Mouse (Mus musculus): ENCODE results near the gene Dnajc5. TPM values are rescaled to one million over a fixed set of nuclear protein-coding genes. Genes with fewer than 3 reads are reported as not detected.
"Not testable (repeated sequence)": the region's sequence is repeated elsewhere in the genome, so short reads cannot be mapped to it uniquely, and the experiment has no call there.

Gene Dnajc5
- 10 to 100 TPM; 57.8 to 71.4 (median 65.0) TPM for total RNA-seq (2022)

DNA sequence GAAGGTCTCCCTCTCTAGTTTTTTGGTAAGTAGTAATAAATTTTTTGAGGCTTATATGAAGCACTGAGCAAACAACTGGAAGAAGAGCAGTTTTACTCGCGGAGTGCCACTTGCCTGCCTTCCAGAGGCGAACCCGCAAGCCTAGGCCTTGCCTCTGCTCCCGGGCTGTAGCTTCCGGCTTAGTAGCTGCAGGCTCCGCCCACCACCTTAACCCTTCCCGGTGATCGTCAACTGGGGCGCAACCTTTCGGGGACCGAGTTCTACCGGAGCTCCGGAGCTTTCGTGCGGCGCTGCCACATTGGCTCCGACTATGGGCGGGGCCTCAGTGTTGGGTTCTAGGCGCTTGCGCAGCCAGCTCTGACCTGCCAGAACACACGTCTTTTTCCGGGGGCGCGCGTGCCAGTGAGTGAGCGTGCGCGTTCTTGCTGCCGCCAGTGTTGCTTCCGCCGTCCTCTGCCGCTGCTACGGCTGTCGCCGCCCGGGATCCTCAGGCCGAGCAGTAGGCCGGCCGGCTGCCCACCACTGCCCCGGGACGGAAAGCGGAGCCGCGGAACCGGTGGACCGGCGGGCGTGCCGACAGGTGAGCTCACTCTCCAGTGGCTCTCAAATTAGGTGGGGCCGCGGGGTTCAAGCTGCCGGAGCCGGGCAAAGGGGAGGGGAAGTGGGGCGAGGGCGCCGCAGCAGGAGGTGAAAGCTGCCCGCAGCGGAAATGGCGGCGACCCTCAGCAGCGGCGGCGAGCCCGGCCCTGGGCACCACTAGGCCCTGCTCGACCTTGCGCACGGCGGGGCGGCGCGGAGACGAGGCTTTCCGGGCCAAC is at the start of gene Dnajc5:
Gene Dnajc5 (plus strand): TSS at position 368 of the 818 bp plus-strand sequence.
- DNase-seq (ENCODE audit: low spot score) = peak; percentile 98

DNA sequence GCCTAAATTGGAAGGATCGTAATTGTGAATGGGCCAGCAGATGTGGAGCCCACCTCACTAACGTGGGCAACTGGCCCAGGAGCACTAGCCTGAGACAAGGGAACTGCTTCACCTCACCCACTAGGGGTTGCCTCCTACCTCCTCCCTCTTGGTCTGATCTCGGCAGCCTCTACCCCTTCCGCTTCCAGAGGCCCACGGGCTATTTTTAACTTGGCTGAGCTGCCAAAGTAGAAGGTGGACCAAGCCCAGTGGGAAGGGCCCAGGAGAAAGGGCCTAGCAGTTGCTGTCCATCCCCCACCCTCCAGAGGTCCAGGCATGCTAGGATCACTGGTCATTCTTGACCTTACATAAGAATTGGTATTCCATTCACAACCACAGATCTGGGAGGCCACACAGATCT is 49.0 kb upstream of the Dnajc5 start:
- DNase-seq (ENCODE audit: low spot score) = peak; percentile 78

DNA sequence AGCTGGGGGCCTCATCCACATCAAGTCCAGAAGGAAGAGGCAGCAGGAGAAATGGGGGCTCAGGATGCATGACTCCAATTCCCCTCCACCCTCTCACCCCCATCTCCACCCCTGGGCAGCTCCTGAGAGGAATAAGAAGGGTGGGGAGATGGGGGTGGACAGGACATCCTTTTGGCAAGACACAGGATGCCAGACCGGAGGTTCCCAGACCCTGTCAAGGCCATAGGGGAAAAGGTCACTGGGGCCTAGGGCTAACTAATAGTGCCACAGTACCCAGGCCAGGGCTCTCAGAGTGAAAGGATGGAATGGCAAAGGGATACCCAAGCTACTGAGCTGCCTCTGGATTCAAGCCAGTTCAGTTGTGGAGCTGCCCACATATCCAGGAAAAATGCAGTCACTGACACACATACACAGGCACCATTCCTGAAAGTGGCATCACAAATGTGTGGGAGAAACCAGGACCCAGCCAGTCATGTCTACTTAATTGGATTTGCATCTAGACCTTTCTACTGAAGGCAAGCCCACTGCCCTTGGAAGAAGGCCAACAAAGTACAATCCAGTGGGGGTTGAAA is 47.9 kb upstream of the Dnajc5 start:
- no peak for DNase-seq (ENCODE audit: low spot score)

DNA sequence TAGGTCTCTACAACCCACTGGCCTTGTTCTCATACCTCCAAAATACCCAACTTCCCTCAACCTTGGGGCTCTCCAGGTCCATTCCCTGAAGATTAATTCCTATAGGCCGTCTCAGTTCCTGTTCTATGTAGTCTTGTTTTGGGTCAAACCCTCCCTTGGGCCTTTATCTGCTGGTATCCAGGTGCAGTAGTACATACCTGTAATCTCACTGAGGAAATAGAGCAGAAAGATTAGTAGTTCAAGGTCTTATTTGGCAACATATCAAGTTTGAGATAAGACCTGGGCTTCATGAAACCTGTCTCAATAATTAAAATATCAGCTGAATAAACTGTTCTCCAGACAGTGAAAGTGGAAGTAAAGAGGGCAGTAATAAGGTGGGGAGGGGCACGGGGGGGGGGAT is 37.2 kb upstream of the Dnajc5 start:
- DNase-seq (ENCODE audit: low spot score) = no peak

DNA sequence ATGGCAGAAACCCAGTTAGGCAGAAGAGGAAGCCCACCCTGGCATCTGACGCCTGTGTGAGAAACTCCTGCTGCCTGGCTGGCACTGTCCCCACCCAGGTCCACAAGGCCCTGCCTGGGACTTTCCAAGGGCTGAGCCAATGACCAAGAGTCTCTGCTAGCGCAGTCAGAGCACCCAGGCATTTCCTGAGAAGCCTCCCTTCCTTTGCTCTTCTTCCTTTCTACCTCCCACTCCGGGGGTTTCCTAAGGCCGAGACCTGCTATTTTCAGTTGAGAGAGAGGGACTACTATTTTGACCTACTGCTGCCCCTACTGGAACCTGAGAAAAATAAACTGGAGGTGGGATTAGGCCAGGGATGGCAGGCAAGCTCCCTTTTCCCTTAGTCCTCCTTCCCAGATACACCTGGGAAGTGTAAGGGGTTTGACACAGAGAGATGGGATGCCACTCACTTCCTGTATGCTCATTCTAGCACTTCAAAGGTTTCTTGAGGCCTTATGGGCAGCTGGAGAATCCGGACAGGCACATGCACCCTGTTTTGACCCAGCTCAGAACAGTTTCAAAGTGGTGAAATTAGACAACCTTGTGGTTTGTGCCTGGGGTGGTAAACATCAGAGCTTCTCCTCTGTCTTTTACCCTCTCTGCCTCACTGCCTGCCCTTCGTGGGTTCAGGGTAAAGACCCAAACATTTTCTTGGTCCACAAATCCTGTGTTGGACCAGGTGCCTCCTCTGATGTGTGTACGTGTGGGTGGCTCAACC is 36.5 kb upstream of the Dnajc5 start:
- DNase-seq (ENCODE audit: low spot score) = peak; percentile 83

DNA sequence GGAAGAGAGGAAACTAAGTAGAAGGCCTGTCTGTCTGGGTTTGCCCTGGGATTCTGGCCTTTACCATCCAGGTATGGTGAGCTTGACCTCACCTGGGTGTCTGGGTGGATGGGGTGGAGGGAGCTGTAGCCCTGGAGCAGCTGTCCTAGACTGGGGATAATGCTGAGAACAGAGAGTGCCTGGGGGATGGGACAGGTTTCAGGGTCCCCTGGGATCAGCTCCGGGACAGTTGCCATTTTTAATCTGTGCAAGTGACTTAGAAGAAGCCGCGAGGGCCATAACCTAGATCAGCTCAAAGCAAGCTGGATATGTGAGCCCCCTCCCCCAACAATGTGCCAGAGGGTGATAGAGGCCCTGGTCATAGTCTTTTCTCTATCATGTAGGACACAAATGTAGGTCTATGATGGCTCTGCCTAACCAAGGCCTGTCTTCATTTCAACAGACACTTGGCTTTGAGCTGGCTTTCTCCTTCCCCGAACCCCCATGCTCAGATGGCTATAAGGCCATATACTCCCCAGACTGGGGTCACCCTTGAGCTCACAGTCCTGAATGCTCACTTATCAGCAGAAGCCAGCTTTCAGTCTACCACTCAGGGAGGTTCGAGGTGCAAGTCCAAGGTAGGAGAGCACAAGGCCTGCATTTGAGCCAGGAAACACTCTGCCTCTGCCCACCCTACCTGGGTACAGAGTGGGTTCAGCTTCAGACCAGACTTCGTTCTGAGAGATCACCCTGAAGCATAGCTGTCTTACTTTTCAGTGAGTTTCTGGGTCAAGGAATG is 35.6 kb upstream of the Dnajc5 start:
- DNase-seq (ENCODE audit: low spot score) = peak; percentile 52

DNA sequence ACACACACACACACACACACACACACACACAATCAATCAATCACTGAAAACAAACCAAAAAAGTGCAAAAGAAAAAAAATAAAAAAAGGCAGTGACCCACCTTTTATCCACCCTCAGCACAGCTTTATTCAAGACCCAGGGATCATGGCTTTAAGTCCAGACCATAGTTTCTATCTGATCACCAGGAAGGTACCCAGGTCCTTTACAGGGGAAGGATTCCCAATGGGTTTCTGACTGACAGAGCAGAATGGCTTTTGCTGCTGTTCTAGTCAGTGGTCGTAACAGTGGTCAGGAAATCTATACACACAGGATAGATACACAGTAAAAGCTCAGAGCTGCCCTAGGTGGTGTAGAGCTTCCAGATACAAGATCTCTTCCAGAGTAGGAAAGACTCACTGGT is 34.5 kb upstream of the Dnajc5 start:
- no peak for DNase-seq (ENCODE audit: low spot score)

DNA sequence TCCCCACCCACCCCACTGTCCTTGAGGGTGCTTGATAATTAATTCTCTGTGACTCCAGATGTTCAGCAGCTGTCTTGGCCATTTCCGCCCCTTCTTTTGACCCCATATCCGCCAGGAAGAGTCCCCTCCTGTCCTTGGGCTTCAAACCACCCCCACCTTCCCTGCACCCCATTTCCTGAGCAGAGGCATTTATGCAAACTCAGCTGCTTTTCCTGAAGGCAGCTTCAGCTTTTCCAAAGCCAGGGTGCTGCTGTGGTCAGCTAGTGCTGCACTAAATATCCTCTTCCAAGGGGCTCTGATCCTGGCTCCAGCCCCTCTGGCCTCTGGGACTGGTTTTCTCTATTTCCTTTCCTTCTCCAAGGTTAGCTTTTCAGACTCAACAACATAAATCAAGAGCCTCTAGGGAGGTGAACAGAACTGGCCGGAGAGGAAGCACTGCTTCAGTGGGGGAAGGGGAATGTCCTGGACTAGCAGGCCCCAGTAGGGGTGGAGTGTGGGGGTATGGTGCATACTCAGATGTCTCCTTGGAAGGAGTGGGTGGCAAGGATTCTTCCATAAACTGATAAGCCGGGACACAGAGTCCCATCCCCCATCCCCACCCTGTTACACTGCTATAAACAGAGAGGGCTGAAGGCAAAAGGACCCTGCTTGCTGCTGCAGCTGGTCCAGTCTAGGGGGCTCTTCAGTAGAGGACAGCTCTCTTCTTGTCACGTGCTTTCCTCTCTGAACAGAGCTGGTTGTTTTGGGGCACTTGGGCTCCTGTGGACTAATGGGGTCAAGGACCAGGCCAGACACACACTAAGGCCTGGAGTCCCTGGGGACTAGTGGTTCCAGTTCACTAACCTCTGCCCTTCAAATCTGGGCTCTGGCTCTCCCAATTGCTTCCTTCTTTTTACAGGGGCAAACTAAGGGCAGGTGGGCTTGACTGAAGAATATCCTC is 32.7 kb upstream of the Dnajc5 start:
- peak; percentile 72 for DNase-seq (ENCODE audit: low spot score)

DNA sequence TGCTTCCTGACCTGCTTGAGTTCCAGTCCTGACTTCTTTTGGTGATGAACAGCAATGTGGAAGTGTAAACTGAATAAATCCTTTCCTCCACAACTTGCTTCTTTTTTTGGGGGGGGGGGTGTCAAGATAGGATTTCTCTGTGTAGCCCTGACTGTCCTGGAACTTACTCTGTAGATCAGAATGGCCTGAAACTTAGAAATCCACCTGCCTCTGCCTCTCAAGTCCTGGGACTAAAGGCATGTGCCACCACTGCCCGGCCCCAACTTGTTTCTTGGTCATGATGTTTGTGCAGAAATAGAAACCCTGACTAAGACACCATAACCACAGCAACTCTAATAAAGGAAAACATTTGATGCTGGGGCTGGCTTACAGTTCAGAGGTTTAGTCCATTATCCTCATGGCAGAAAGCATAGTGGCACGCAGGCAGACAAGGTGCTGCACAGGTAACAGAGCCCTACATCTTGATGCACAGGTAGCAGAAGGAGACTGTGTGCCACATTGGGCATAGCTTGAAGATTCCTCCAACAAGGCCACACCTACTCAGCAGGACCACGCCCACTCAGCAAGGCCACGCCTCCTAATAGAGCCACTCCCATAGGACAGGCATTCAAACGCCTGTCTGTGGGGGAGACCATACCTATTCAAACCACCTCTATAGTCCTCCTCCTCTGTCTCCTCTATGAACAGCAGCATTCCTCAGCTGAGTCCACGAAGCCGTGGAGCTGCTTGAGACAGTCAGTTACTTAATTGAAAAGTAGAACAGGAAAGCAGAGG is 28.7 kb upstream of the Dnajc5 start:
- DNase-seq (ENCODE audit: low spot score) = no peak

DNA sequence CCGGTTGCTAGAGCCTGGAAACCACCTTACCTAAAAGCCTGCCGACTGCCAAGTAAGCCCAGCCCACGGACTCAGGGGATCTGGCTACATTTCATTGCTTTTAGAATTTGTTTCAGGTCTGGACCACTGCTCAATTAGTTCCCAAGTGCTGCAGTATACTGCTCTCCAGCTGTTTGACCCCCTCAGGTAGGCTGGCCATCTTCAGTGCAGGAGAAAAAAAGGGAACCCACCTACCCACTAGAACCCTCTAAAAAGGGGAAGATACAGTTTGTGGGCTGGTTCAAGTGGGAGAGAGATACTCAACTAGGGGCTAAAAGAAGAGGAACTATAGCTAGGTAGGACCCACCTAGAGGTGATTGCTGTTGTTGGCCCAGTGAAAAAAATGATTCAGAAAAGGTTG is 28.1 kb upstream of the Dnajc5 start:
- no peak for DNase-seq (ENCODE audit: low spot score)

DNA sequence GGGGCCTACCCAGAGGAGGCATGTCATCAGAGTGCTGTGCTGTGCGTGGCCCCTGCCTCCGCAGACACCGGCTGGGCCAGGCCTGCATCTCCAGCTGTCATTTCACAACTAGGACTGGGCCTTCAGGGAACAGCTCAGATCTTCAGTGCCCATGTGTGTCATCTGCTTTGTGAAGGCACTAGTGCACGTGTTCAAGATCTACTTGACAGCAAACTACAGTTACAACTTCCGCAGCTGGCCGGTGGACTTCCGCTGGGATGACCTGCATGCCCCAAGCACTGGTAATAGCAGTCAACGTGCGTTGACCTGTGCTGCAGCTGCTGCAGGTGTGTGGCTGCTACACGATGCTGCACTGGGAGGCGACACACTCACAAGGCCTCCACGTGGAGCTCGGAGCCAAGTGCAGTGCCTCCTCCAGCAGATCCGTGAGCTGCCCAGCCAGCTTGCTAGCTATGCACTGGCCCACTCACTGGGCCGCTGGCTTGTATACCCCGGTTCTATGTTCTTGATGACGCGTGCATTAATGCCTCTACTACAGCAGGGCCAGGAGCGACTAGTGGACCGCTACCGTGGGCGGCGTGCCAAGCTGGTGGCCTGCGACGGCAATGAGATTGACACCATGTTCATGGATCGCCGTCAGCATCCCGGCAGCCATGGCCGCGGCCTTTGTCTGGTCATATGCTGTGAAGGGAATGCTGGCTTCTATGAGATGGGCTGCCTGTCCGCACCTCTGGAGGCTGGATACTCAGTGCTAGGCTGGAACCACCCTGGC is 26.9 kb upstream of the Dnajc5 start, which contains the start of gene Abhd16b:
Gene Abhd16b (plus strand): TSS at position 51 of the 772 bp plus-strand sequence.
- DNase-seq (ENCODE audit: low spot score) = no peak

DNA sequence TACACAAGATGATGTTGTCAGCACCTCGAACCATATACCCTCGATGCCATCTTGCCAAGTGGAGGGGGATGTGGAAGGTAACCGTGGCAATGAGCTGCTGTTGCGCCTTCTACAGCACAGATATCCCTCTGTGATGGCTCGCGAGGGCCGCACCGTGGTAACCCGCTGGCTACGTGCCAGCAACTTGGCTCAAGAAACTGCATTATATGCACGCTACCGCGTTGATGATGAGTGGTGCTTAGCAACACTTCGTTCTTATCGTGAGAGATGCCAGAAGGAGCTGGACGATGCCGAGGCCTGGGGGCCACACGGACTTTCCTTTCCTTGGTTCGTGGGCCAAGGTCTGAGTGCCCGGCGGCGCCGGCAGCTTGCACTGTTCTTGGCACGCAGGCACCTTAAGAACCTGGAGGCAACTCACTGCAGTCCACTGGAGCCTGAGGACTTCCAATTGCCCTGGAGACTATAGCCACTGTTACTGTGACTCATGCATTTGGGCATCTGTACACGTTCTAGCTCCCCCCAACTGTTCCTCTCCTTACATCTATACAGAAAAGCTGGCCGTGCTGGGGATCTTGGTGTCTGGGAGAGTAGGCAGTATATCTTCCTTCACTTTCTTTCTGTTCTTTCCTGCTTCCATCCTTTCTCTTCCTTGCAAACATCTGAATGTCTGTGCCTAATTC is 25.9 kb upstream of the Dnajc5 start:
- no peak for DNase-seq (ENCODE audit: low spot score)

DNA sequence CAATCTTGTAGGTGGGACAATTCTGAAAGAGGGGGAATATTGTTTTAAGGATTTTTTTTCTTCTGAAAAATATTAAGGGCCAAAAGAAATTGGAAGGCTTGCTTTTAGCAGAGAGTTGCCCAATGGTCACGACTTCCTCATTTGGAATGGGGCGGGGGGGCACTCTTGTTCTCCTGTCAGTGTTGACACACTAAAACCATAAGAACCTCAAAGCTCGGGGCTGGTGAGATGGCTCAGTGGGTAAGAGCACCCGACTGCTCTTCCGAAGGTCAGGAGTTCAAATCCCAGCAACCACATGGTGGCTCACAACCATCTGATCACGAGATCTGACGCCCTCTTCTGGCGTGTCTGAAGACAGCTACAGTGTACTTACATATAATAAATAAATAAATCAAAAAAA is 24.4 kb upstream of the Dnajc5 start:
- not testable (repeated sequence) for DNase-seq (ENCODE audit: low spot score)

DNA sequence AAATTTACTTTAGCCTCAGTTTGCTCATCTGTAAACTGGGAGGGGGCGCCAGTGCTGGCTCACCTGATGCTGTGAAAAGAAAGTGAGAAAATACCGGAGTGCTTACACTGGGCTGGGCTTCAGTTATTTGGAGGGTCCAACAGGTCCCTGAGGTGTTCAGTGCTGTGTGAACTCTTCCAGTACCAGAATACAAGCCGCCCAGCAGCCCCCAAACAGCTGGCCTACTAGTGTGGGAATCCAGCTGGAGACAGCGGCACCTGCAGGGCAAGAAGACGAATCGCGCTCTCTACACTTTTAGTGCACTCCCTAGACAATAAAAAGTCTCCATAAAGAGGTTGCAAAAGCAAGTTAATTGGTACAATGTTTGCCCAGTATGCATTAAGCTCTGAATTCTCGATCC is 24.0 kb upstream of the Dnajc5 start:
- DNase-seq (ENCODE audit: low spot score) = peak; percentile 67

DNA sequence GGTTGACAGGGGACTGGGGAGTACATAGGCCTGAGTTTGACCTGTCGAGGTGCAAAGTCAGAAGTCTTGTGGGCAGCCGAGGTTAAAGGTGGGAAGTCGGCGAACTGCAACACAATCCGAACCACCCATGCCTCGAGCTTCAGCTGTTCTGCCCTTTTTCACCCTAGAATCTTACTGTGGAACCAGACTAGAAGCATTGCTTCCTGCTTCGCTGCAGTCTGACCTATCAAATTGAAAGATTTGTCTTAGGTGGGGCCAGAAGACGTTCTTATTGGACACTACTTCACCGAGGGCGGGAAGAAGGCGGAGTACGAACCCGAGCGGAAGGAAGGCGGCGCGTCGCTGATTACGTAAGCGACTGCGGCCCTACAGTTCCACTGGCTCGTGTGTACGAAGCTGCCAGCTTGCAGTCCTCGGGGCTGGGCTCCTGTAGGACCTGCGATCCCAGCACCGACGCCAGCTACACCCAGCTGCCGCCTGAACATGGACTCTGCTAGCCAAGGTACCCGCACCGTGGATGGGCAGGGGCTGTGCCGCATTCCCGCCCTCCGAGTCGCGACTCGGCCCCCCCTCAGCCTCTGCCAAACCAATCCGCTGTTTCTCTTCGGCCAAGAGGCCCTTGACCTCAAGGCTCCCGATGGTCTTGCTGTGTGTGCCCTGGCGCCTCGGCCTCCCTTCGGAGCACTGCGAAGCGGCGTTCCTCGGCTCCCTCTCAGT is 23.3 kb upstream of the Dnajc5 start, which contains the start of gene Tpd52l2:
Gene Tpd52l2 (plus strand): TSS at position 312 of the 717 bp plus-strand sequence.
- DNase-seq (ENCODE audit: low spot score) = peak; percentile 94

DNA sequence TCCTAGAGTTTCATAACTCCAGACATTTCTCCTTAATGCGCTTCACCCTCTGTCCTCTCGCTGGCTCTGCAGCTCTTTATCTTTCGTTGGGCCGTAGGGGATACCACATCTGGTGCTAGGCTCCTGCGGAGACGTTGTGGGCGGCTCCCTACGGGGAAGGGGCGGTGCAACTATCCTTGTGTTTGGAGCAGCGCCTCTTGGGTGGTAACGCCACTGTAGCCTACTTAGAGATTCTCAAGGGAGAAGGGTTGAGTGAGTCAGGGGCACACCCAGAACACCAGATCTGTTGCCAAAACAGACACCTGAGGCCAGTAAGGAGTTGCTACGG is 22.8 kb upstream of the Dnajc5 start:
- DNase-seq (ENCODE audit: low spot score) = peak; percentile 66

DNA sequence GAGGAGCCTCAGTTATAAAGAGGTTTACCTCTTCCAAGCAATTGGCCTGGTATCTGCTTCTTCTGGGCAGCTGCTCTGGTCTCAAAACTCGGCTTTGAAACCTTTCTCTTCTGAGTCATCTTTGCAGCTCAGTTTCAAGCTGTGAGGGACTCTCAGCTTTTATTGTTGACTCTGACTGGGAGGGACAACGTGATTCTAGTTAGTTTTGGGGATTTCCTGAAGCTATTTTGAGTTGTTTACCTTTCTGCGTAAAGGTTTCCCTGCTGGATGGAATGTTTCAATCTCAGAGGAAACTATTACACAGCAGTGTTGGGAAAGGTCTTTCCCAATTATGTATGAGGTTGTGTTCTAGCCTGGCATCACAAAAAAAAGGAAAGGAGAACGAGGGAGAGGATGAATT is 21.6 kb upstream of the Dnajc5 start:
- no peak for DNase-seq (ENCODE audit: low spot score)

DNA sequence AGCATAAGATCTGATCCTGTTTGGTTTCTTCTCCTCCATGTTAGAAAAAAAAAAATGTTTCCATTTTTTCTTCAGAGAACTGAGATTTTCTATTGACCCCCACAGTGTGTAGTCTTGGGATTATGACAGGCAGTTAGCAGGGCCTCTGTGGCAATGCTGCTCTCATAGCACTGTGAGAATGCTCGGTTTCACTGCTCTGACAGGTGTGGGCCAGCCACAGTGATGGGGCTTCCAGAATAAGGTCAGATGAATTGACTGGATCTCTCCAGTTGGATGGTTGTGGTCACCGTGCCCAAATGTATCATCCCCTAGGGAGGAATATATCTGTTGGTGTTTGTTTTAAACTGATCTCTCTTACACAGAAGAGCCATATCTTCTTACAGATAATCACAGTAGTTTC is 11.1 kb upstream of the Dnajc5 start:
- DNase-seq (ENCODE audit: low spot score) = no peak

All from heart, adult 8-10 months (tissue).